ENCODE assay signal across 8 mouse cellular contexts in genomic region chr2:152020255-152020654, GRCm38 (mm10). TPM values are rescaled to one million over a fixed set of nuclear protein-coding genes. Genes with fewer than 3 reads are reported as not detected.
DNase-seq lines count a peak whose midpoint lies in the region; ATAC-seq and TF ChIP-seq lines count a peak whose summit lies in the region.

No protein-coding gene starts in this region.

- DNase-seq in ovary, postnatal 36 days (ENCODE audit: low spot score), result peak; percentile 36
- no peak for DNase-seq in ovary, adult 18-20 months (ENCODE audit: low spot score)
- peak; percentile 19 for DNase-seq in T-cell, adult 2 months (ENCODE audit: low spot score)
- DNase-seq in embryo, embryonic 10.5 days (ENCODE audit: low spot score), result peak; percentile 77
- DNase-seq in hindbrain, embryonic 14.5 days (ENCODE audit: low spot score), result peak; percentile 74
- DNase-seq in lung, embryonic 14.5 days, result peak; percentile 68

- no peaks in the 10 kb centered on the region for H3K9me3 ChIP-seq in hindbrain, embryonic 14.5 days (ENCODE audit: control insufficient read depth, low read length)
- no peaks in the 10 kb centered on the region for H3K9me3 ChIP-seq in lung, embryonic 14.5 days (ENCODE audit: low read depth, low read length)
- H3K9me3 ChIP-seq in neural tube, embryonic 15.5 days (replicated peaks), result no peaks in the 10 kb centered on the region

- no peaks in the 10 kb centered on the region for H3K27me3 ChIP-seq in hindbrain, embryonic 14.5 days (ENCODE audit: control insufficient read depth, insufficient read depth, low read length)
- no peaks in the 10 kb centered on the region for H3K27me3 ChIP-seq in lung, embryonic 14.5 days (ENCODE audit: insufficient read depth, low read length)
- H3K27me3 ChIP-seq in neural tube, embryonic 15.5 days (replicated peaks), result no peaks in the 10 kb centered on the region

- no peak overlapping the region for H3K4me3 ChIP-seq in hindbrain, embryonic 14.5 days (replicated peaks; ENCODE audit: low read length)
- H3K4me3 ChIP-seq in lung, embryonic 14.5 days (ENCODE audit: low read depth, low read length), result no peak overlapping the region
- H3K4me3 ChIP-seq in neural tube, embryonic 15.5 days (replicated peaks), result no peak overlapping the region

- H3K27ac ChIP-seq in hindbrain, embryonic 14.5 days, result no peak overlapping the region
- no peak overlapping the region for H3K27ac ChIP-seq in lung, embryonic 14.5 days (ENCODE audit: low read depth)
- H3K27ac ChIP-seq in neural tube, embryonic 15.5 days (replicated peaks), result no peak overlapping the region

- no peak overlapping the region for H3K9ac ChIP-seq in hindbrain, embryonic 14.5 days
- no peak overlapping the region for H3K9ac ChIP-seq in lung, embryonic 14.5 days
- no peak overlapping the region for H3K9ac ChIP-seq in neural tube, embryonic 15.5 days (replicated peaks)

- TF ChIP-seq CTCF in lung, embryonic 14.5 days (IDR thresholded peaks at IDR 0.05; ENCODE audit: low read depth), result peak; percentile 76

- no peak overlapping the region for H3K4me2 ChIP-seq in hindbrain, embryonic 14.5 days (replicated peaks)
- H3K4me2 ChIP-seq in lung, embryonic 14.5 days, result no peak overlapping the region
- H3K4me2 ChIP-seq in neural tube, embryonic 15.5 days, result no peak overlapping the region

- 22% methylated on average over 6 of the region's 6 CpGs for WGBS in hindbrain, embryonic 14.5 days
- 21% methylated on average over 6 of the region's 6 CpGs for WGBS in lung, embryonic 14.5 days
- 20% methylated on average over 6 of the region's 6 CpGs for WGBS in neural tube, embryonic 15.5 days

- peak; percentile 46; the same call in 1 of the 2 replicates for ATAC-seq in hindbrain, embryonic 14.5 days (ENCODE audit: low FRiP score)
- ATAC-seq in lung, embryonic 14.5 days (ENCODE audit: insufficient read depth), result no peak
- peak; percentile 68 for ATAC-seq in neural tube, embryonic 15.5 days (ENCODE audit: low FRiP score)
- ATAC-seq in activated CD4-positive, CD25-positive, alpha-beta regulatory T cell, adult 4 months, result no peak

- peaks cover 6% of the 10 kb centered on the region; the same call in 1 of the 2 replicates for H3K4me1 ChIP-seq in hindbrain, embryonic 14.5 days (replicated peaks; ENCODE audit: control insufficient read depth, insufficient read depth, low read length)
- H3K4me1 ChIP-seq in lung, embryonic 14.5 days (ENCODE audit: insufficient read depth), result no peaks in the 10 kb centered on the region
- peaks cover 5% of the 10 kb centered on the region; the same call in 1 of the 2 replicates for H3K4me1 ChIP-seq in neural tube, embryonic 15.5 days

- no peaks in the 10 kb centered on the region for H3K36me3 ChIP-seq in hindbrain, embryonic 14.5 days (replicated peaks; ENCODE audit: control insufficient read depth, insufficient read depth)
- H3K36me3 ChIP-seq in lung, embryonic 14.5 days (ENCODE audit: insufficient read depth), result no peaks in the 10 kb centered on the region
- H3K36me3 ChIP-seq in neural tube, embryonic 15.5 days, result no peaks in the 10 kb centered on the region

RNA-seq across cellular contexts. Expression of gene Slc52a3, which starts 23.9 kb away (rescaled TPM):
- 0.73 and 1.4 TPM in 2 replicates for polyA plus RNA-seq in hindbrain, embryonic 14.5 days (2014; fragmentation: Nextera tagmentation; extraction: Ambion mirVana)
- 0.72 and 1.5 TPM in 2 replicates for polyA plus RNA-seq in lung, embryonic 14.5 days (2014; fragmentation: Nextera tagmentation; extraction: Ambion mirVana)
- 1.4 and 1.7 TPM in 2 replicates for polyA plus RNA-seq in neural tube, embryonic 15.5 days (2015; fragmentation: Nextera tagmentation; extraction: Ambion mirVana)
- 1 to 10 TPM; 7.3 to 8.4 TPM for polyA plus RNA-seq in activated CD4-positive, CD25-positive, alpha-beta regulatory T cell, adult 4 months (2017; shearing (Covaris generic))

RNA-seq across cellular contexts. Expression of gene Fam110a, which starts 40.2 kb away (rescaled TPM):
- 39.8 and 42.7 TPM in 2 replicates for polyA plus RNA-seq in hindbrain, embryonic 14.5 days (2014; fragmentation: Nextera tagmentation; extraction: Ambion mirVana)
- 29.3 and 29.4 TPM in 2 replicates for polyA plus RNA-seq in lung, embryonic 14.5 days (2014; fragmentation: Nextera tagmentation; extraction: Ambion mirVana)
- 31.3 and 32.0 TPM in 2 replicates for polyA plus RNA-seq in neural tube, embryonic 15.5 days (2015; fragmentation: Nextera tagmentation; extraction: Ambion mirVana)
- 10 to 100 TPM; 15.2 to 27.5 TPM for polyA plus RNA-seq in activated CD4-positive, CD25-positive, alpha-beta regulatory T cell, adult 4 months (2017; shearing (Covaris generic))

Comparison
In these comparisons a context has a peak if more than half of its experiments do, and no peak if none do; other contexts are left out.
1. ATAC-seq: peak in hindbrain, embryonic 14.5 days (single experiment) and neural tube, embryonic 15.5 days (single experiment); none in lung, embryonic 14.5 days (single experiment) and activated CD4-positive, CD25-positive, alpha-beta regulatory T cell, adult 4 months (single experiment).